Mouse (Mus musculus) CD4-positive, CD25-positive, alpha-beta regulatory T cell, adult 2 months (primary cell): ENCODE measurements around the gene Slc6a13.

ENCODE experiments used
- DNase-seq: peaks from one replicate; pipeline ENCODE4 v3.0.0-alpha.2; 2012; ENCODE audit warnings: low read depth, low spot score

The Slc6a13 gene

GRCm38 (mm10) chr6:121326486-121327069 lies 26.6 kb downstream of the Slc6a13 start:
- DNase-seq, result no peak

GRCm38 (mm10) chr6:121328417-121328884 lies 28.4 kb downstream of the Slc6a13 start:
- DNase-seq, result no peak

GRCm38 (mm10) chr6:121329848-121330508 lies 30.0 kb downstream of the Slc6a13 start:
- no peak for DNase-seq

GRCm38 (mm10) chr6:121335841-121336240 lies 35.8 kb downstream of the Slc6a13 start:
- DNase-seq, result no peak

GRCm38 (mm10) chr6:121336558-121336957 lies 36.5 kb downstream of the Slc6a13 start:
- no peak for DNase-seq

GRCm38 (mm10) chr6:121337229-121337628 lies 37.2 kb downstream of the Slc6a13 start:
- no peak for DNase-seq

GRCm38 (mm10) chr6:121337770-121338518 lies 37.9 kb downstream of the Slc6a13 start:
- peak; percentile 85 for DNase-seq

GRCm38 (mm10) chr6:121338519-121338896 lies 38.5 kb downstream of the Slc6a13 start:
- no peak for DNase-seq

GRCm38 (mm10) chr6:121341650-121342049 lies 41.6 kb downstream of the Slc6a13 start:
- no peak for DNase-seq

GRCm38 (mm10) chr6:121343026-121343770 lies 43.2 kb downstream of the Slc6a13 start, which contains the start of gene Slc6a12:
Slc6a12 (plus strand) TSS chr6:121343076.
- DNase-seq, result no peak

GRCm38 (mm10) chr6:121343771-121344123 lies 43.7 kb downstream of the Slc6a13 start:
- DNase-seq, result no peak

GRCm38 (mm10) chr6:121344329-121344728 lies 44.3 kb downstream of the Slc6a13 start:
- no peak for DNase-seq

- DNase-seq, result no peak
These were observed 46.4 kb downstream of the Slc6a13 start for GRCm38 (mm10) chr6:121346428-121346827.

- no peak for DNase-seq
These were observed 52.2 kb downstream of the Slc6a13 start for GRCm38 (mm10) chr6:121352276-121352675.

- no peak for DNase-seq
These were observed 56.0 kb downstream of the Slc6a13 start for GRCm38 (mm10) chr6:121356041-121356440.

GRCm38 (mm10) chr6:121357232-121357631 lies 57.2 kb downstream of the Slc6a13 start:
- no peak for DNase-seq

GRCm38 (mm10) chr6:121363061-121363460 lies 63.0 kb downstream of the Slc6a13 start:
- no peak for DNase-seq

- no peak for DNase-seq
These were observed 63.9 kb downstream of the Slc6a13 start for GRCm38 (mm10) chr6:121363956-121364355.

GRCm38 (mm10) chr6:121366537-121366936 lies 66.5 kb downstream of the Slc6a13 start:
- DNase-seq, result peak; percentile 63

GRCm38 (mm10) chr6:121367099-121367498 lies 67.1 kb downstream of the Slc6a13 start:
- DNase-seq, result no peak

GRCm38 (mm10) chr6:121371197-121371980 lies 71.4 kb downstream of the Slc6a13 start:
- DNase-seq, result no peak
